Mouse (Mus musculus): Measurements from ENCODE around the gene Ppcdc.
A peak's percentile ranks its signal among the peaks of the same experiment; 100 is the strongest.
"Not testable (repeated sequence)": the region's sequence is repeated elsewhere in the genome, so short reads cannot be mapped to it uniquely, and the experiment has no call there.

The Ppcdc gene

DNA sequence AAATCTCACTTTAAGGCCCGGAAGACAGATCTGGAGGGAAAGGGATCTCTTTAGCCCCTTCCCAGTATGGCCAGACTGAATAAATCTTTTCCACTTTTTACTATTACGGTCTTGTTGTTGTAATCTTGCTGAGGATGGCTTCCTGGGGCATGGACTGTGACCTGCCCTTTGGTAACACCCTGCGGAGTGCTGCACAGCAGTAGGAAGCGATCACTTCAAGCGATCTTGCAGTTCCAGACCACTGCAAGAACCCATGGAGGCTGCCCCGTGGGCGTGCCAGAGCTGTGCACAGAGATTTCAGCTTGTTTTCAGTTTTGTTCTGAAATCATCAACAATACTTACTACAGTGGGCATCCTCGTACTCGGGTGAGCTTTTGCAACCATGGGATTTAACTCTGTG lies 8.7 kb downstream of the Ppcdc start:
- peak; percentile 81 for DNase-seq (ENCODE audit: low read depth, low spot score)

DNA sequence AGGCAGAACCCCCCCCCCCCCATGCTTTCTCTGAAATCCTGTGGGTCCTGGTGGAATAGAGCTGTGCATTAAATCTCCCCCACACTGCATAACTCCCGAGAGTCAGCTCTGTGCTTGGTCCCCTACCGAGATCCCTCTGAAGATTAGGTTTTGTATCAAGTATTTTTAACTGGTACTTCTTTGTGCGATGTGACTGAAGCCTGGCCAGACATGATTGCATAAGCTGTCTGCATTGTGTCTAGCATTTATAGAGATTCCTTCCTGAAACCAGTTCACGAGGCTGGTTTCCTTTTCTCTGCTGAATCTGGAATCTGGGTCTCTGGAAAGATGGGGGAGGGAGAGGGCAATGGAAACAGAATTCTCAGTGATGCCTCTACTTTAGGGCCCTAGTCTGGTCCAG lies 11.5 kb downstream of the Ppcdc start:
- DNase-seq (ENCODE audit: low read depth, low spot score) = no peak

DNA sequence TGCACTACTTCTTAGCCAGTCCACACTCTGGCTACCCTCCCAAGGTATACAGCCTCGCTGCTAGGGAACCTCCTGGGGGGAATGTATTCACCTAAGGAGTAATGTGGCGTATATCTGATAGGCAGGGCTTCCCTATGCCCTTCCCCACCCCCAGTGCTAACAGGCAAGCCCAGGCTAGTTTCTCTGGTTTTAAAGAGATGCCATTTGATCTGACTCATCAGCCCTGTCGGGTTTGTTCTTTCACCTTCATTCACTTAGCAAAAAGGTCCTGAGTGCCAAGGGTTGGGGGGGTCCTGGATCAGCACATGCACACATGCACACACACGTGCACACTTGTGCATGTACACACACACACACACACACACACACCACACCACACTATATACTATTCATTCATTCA lies 12.0 kb downstream of the Ppcdc start:
- no peak for DNase-seq (ENCODE audit: low read depth, low spot score)

DNA sequence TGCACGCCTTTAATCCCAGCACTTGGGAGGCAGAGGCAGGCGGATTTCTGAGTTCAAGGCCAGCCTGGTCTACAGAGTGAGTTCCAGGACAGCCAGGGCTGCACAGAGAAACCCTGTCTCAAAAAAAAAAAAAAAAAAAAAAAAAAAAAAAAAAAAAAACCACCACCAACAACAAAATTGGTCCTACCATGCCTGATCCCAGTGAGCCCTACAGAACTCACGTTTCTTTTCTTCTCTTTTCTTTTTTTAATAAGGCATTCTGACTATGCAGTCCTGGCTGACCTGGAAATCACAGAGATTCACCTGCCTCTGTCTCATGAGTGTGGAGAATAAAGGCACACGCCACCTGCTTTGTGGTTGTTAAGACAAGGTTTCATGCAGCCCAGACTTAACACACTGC lies 12.8 kb downstream of the Ppcdc start:
- not testable (repeated sequence) for DNase-seq (ENCODE audit: low read depth, low spot score)

DNA sequence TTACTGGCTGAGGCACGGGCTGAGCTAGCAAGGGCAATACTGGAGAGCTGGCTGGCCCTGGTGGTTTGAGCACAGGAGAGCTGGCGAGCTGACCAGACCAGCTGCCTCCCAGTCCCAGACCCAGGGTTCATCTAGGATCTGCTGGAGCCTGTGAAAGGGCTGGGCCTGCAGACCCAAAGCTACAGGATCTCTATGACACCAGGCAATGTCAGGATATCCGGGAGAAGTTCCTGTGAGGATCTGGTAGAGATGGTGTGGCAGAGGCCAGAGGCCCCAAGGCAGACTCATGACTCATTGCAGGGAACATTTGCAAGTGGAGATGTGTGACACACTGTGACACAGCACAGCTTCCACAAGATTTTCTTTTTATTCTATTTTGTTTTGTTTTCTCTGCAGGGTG lies 14.8 kb downstream of the Ppcdc start:
- DNase-seq (ENCODE audit: low read depth, low spot score) = no peak

DNA sequence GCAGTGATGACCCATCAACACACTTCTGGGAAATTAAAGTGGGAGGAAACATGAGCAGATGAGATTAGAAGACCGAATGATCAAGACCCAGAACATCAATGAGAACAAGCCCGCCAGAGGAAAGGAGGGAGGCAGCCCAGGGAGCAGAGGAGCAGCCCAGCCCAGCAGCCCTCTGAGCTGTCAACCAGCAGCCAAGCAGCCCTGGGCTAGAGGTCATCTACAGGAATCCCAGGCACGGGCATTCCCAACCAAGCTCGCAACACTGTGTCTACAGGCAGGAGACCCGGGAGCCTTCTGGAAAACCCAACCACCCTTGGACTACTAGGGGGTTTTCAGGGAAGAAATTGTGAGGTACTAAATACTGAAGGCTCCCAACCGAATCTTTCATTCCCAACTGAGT lies 15.9 kb downstream of the Ppcdc start:
- DNase-seq (ENCODE audit: low read depth, low spot score) = no peak

DNA sequence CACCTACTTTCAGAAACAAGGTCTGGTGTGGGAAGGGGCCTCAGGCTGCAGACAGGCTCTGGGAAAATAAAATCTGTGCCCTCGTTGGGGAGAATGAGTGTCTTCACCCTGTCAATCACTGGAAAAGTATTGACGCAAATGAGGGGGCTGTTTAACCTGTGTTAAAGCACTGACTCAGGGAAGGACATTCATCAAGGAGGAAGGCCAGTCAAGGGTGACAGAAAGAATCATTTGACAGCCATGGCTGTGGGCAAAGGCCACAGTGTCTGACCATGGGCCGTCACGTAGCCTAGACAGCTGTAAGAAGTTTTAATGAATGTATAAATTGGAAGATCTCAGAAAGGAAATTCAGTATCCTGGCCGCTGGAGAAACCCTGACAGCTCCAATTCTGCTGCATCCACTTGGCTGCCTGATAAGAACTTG lies 18.2 kb downstream of the Ppcdc start:
- DNase-seq (ENCODE audit: low read depth, low spot score) = peak; percentile 84

DNA sequence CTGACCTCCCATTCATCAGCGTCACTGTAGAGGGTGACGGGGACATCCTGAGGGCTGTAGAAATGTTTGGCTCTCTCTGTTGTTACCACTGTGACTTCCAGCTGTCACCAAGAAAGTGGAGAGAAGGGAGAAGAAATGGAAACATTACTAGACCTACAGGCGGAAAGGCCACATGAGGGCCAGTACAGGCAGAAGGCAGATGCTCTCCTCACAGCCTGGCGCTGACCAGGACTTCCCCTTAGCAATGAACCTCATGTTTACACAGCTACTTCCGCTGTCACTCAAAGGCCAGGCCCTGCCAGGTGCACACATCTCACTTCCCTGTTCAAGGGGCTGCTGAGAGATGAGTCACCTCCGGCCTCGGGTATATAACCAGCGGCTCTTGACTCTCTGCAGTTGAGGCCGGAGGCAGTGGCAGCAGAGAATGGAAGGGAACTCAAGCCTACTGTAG lies 18.8 kb downstream of the Ppcdc start:
- peak; percentile 95 for DNase-seq (ENCODE audit: low read depth, low spot score)

DNA sequence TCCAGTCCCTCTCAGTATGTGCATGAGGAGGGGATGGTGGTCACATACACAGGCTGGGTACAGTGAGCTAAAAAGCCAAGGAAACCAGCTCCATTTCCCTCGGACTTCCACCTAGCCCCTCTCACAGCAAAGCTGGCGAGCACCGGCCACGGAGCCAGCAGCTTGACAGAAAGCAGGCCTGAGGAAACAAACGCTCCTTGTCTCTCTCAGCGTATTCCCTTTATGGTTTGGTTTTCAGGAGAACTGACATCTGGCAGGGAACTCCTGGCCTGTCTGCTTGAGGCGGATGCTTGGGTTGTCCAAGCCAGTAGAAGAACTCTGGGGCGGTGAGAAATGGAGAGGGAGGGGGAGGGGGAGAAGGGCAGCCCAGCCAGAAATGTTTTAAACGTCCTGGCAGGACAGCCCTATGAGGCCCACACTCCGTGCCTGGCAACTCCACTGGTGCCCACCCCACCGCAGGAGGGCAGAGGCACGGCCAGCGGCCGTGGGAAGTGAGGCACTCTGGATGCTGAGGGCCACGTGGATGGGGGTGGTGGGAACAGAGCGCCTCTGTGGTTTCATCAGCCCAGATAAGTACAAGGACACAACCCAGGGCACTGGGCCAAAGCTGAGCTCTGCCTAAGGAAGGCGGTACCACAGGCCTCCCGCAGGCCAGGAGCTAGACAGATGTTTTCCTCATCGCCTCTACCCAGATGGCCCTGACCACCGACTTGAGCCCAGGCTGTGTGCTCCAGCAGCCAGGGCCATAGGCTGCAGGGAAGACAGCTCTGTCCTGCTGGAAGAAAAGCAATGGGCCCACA lies 19.4 kb downstream of the Ppcdc start:
- no peak for DNase-seq (ENCODE audit: low read depth, low spot score)

DNA sequence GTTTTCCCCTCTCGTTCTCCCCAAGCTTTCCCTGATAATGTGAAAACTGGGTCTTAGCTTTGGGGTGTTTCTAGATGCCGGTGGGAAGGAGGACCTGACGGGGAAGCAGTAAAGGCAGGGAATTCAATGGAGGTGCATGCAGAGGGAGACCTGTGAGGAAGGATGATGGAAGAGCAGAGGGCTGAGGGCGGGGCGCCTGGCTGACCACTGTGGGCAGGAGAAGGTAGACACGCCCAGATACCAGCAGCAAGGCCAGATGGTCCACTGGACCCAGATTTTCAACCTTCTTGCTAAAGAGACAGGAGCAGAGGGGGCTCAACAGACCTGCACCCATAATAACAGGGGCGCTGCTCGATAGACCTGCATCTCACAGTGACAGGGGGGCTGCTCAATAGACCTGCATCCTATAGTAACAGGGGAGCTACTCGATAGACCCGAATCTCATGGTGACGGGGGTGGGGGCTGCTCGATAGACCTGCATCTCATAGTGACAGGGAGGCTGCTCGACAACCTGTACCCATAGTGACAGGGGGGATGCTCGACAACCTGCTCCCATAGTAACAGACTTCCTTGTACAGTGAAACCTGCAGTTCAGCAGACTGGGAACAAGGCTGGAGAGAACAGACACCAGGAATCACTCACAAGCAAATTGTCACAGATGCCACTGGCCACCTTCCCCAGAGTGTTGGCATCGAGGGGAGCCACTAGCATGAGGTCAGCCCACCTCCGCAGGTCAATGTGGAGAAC lies 20.2 kb downstream of the Ppcdc start:
- DNase-seq (ENCODE audit: low read depth, low spot score) = no peak

DNA sequence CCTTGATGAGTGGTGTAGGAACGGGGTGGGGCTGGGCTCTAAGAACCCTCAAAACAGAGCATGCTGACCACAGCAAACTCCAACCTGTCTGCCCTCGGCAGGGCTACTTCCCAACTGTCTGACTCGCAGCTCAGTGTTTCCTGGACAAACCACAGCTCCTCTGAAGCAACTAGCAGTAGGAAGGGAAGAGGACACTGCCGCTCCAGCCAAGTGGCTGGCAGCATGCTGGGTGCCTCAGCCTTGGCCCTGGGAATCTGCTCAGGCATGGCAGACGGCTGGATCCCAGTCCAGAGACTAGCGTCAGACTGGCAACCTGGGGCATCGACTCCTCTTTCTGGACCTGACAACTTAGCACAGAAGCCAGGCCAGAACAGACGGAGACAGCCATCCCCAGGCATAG lies 22.6 kb downstream of the Ppcdc start:
- DNase-seq (ENCODE audit: low read depth, low spot score) = no peak

DNA sequence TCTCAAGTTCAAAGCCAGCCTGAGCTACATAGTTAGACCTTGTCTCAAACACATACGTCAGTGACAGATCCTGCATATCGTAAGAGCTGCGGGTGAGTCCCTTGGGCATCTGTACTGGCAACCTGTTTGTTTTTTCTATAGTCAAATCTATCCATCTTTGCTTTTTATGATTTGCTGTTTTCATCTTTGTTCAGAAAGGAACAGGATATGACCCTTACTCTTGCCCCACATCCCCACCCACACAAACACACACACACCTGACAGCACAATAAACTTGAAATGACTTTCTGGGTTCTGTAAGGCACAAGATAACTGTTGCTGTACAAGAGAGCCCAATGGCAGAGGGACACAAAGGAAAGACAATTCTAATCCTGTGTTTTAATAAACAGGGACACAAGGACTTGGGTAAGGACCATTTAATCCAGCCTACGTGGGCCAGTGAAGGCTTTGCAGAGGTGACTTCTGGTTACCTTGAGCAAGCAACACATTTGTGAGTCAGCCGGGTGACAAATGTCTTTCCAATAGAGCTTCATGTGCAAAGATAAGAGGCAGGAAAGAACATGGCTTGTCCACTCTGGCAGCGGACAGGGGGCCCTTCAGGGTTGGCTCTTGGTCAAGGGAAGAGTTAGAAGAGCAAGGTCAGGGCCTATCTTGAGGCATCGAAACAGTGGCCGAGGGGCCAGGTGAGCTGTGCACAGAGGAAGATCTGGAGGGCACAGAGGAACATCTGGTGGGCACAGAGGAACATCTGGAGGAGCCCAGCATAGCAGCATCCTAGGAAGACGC lies 32.6 kb downstream of the Ppcdc start:
- DNase-seq (ENCODE audit: low read depth, low spot score) = no peak

DNA sequence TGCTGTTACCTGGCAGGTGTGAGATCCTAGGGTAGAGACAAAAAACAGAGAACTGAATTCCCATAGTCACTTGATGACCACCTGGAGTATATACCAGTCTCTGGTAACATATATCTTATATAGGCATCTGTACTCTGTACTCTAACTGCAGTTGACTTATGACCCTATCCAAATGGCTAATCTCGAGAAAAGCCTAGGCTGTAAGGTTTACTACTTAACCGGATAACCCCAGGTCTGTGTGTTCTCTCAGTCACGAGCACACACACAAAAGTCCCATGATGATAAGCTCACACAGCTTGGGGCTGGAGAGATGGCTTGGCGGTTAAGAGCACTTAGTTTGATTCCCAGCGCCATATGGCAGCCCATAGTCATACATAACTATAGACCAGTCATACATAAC lies 33.5 kb downstream of the Ppcdc start:
- DNase-seq (ENCODE audit: low read depth, low spot score) = no peak

DNA sequence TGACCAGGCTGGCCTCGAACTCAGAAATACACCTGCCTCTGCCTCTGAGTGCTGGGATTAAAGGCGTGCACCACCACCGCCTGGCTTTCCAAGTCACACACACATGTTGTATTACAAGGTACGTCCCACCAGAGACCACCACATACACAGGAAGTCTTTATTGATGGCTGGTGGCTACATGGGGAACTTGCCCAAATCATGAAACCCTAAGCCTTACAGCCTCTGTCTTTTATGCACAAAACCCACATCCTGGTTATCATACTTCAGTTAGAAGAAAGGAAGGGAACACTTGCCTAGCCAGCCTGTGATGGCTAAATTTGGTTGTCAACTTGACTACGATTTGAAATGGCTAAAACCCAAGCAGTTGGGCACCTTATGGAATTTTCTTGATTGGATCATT lies 35.9 kb downstream of the Ppcdc start:
- DNase-seq (ENCODE audit: low read depth, low spot score) = no peak

DNA sequence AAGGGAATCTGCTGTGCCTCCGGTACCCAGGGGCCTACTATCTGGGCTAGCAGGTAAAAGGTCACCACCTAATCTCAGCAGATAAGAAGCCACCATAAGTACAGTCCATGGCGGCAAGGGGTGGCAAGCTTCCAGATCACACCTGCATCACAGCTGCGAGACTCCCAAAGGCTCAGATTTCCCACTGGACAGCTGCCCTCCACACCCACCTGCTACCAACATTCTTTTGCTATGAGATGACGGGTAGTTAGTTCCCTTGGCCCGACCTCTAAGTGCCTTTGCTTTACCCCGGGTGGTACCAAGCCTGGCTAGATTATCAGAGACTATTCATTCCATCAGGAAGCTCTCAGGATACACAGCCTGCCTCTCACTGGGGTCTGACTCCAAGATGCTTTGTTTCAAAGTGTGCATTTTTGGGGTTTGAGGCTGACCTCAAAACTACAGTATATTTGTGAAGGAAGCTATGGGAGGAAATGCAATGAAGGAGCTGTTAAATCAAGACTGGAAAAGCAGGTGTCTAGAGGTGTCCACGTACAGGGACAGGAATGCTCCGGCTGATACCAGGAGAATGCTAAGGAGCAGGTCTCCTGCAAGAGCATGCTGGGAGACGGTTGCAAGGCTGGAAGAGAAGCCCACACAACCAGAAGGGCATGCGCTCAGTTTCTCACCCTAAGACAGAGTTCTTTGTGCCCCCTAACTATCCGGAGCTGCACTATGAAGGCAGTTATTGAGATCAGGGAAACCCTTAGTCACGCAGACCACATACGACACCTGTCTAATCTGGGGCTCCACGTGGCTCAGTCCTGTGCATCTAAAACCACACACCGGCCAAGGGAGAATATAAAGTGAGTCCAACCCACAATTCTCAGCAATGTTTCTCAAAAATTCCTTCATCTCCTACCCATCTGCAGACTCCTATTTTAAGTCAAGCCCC lies 37.3 kb downstream of the Ppcdc start:
- no peak for DNase-seq (ENCODE audit: low read depth, low spot score)

DNA sequence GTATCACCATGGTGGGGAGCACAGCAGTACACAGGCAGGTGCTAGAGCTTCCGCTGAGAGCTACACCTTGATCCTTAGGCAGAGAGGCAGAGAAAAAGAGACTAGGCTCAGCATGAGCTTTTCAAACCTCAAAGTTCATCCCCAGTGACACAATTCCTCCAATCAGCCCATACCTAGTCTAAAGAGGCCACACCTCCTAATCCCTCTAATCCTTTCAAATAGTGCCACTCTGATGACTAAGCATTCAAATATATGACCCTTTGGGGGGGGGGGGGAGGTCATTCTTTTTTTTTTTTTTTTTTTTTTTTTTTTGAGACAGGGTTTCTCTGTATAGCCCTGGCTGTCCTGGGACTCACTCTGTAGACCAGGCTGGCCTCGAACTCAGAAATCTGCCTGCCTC lies 41.2 kb downstream of the Ppcdc start:
- DNase-seq (ENCODE audit: low read depth, low spot score) = no peak

DNA sequence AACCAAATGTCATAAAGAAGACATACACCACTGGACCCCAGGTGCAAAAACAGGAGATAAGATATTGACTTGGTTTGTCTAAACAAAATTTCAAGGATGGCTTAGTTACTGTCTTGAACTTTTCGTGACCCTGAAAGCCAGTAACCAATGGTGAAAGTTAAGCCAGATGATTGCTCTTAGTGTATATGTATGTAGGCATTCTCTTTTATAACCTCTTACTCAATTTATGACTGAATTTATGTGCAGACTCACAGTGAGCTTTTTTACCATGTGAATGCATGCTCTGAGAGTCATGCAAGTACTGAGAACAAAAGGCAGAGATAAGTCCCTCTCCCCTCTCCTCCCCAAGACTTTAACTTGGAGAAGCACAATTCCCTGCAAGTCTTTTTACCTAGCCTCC lies 47.0 kb downstream of the Ppcdc start:
- DNase-seq (ENCODE audit: low read depth, low spot score) = no peak

DNA sequence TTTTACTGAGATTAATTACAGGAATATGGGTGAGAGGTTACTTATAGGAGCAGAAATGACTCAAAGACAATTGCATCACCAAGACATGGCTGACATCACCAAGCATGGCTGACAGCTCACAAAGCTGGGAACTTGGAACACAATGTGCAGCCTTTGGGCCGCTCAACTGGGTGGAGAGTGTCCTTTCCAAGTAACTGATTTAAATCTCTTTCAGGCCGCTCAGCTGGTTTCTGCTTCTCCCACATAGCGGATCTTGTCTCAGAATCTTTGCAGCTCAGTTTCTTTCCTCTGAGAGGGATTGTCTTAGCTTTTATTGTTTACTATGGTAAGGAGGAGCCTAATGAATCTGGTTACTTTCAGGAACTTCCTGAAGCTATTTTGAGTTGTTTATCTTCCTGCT lies 49.1 kb downstream of the Ppcdc start:
- DNase-seq (ENCODE audit: low read depth, low spot score) = no peak

DNA sequence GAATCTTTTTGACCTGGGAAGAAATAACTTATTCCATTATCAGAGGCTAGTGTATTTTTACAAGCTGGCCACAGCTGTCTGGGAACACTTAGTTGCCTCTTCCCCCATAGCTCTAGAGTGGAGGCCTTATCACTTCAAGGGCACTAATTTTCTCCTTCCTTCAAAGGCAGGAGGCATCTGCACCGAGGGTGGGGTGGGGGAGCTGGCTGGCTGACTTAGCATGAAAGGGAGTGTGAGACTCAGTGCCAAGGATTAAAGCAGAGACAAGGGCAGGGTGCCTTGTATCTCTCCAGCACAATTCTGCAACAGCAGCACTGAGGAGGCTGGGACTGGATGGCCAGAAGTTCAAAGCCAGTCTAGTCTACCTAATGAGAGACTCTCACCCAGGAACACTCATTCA lies 50.8 kb downstream of the Ppcdc start:
- DNase-seq (ENCODE audit: low read depth, low spot score) = no peak

DNA sequence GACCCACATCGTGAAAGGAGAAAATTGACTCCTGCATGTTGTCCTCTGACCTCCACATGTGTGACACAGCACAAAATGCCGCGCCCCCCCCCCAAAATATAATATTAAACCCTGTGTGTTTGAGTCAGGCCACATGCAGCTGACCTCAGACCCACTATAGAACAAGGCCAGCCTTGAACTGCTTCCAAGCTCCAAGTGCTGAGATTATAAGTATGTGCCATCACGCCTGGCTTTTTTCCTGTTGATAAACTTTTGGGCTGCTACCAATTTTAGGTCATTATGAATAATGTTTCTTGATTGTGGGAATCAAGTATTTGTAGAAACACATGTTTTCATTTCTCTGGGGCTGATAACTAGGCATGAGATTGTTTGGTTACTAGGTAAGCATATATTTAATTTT lies 53.0 kb downstream of the Ppcdc start:
- DNase-seq (ENCODE audit: low read depth, low spot score) = no peak

DNA sequence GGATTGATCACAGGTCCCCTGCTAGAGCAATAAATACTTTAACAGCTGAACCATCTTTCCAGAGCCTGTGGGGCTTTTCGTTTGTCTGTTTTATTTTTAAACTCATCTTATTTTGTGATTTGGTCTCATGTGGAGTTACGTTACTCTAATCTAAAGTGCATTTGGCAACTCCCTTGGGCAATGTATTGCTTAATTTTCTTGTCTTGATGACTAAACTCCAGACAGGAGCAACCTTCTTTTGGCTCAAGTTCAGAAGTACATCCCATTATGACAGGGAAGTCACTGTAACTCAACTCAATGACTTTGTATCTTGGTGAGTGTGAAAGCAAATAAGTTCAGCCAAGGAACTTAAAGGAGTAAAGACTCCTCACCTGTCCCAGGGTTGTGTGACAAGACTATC lies 55.3 kb downstream of the Ppcdc start:
- no peak for DNase-seq (ENCODE audit: low read depth, low spot score)
